Comparison of ENCODE assay signal across 23 mouse cellular contexts in the genomic region with DNA sequence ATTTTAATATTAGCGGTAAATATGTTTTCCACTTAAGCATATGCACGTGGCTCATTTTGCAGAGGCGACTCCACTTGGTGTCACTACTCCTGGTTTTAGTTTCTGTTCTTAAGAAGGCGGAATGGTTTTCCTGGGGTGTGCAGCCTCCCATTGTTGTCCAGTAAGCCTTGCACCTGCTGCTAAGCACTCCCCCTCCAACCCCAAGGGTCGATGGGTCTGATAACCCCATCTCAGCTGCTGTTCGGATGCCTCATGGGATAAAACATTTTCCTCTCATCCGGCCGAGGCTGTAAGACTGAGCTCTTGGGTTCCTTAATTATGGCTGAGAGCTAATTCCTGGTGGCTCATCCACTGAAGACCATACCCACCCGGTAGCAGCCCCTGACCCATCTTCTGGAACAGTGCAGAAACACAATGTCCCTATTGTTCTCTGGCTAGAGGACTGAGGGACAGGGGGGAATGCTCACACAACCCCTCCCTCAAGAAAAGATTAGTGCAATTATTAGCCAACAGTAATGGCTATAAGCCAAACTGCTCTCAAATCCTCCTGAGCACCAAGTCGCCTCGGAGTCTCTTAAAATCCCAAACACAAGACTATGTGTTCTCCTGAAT.
DNase-seq lines count a peak whose midpoint lies in the region; ATAC-seq and TF ChIP-seq lines count a peak whose summit lies in the region.
"Had no signal": no experiment of that assay in that cellular context is flagged by ENCODE, and none has a peak within 500 bp of the region (broad histone marks: within the 10 kb centered on the region; RNA-seq: fewer than 3 reads in every experiment).

No protein-coding gene starts in this region.

- H3K4me3 ChIP-seq in hindbrain, embryonic 12.5 days = no peak overlapping the region
- no peak overlapping the region for H3K4me3 ChIP-seq in hindbrain, postnatal 0 days (ENCODE audit: low read length)
- H3K4me3 ChIP-seq in forebrain, embryonic 13.5 days = no peak overlapping the region
- no peak overlapping the region for H3K4me3 ChIP-seq in midbrain, postnatal 0 days (ENCODE audit: low read depth, low read length)
- H3K4me3 ChIP-seq: embryonic facial prominence, embryonic 15.5 days; heart, embryonic 10.5 days; hindbrain, embryonic 13.5 days; intestine, embryonic 15.5 days; limb, embryonic 15.5 days; liver, embryonic 15.5 days; neural tube, embryonic 12.5 days had no signal

- H3K27ac ChIP-seq in hindbrain, embryonic 12.5 days = 0 out of 2 replicates have a peak overlapping the region, but pooled peaks have one; percentile 18
- H3K27ac ChIP-seq in hindbrain, postnatal 0 days = no peak overlapping the region
- H3K27ac ChIP-seq in forebrain, embryonic 13.5 days = peak overlapping the region; percentile 32
- H3K27ac ChIP-seq in midbrain, postnatal 0 days (ENCODE audit: low read depth, low read length) = no peak overlapping the region
- H3K27ac ChIP-seq: embryonic facial prominence, embryonic 15.5 days; heart, embryonic 10.5 days; hindbrain, embryonic 13.5 days; intestine, embryonic 15.5 days; limb, embryonic 15.5 days; liver, embryonic 15.5 days; neural tube, embryonic 12.5 days had no signal

- no peak for TF ChIP-seq CTCF in hindbrain, postnatal 0 days (IDR thresholded peaks at IDR 0.05; ENCODE audit: low read depth)
- no peak for TF ChIP-seq CTCF in midbrain, postnatal 0 days (IDR thresholded peaks at IDR 0.05)

- H3K9me3 ChIP-seq in hindbrain, embryonic 12.5 days (replicated peaks) = 0 out of 2 replicates have a peak, but pooled peaks cover 3% of the 10 kb centered on the region
- no peaks in the 10 kb centered on the region for H3K9me3 ChIP-seq in hindbrain, postnatal 0 days (ENCODE audit: low read length)
- no peaks in the 10 kb centered on the region for H3K9me3 ChIP-seq in forebrain, embryonic 13.5 days (replicated peaks)
- H3K9me3 ChIP-seq in midbrain, postnatal 0 days (ENCODE audit: low read length) = no peaks in the 10 kb centered on the region
- H3K9me3 ChIP-seq: embryonic facial prominence, embryonic 15.5 days; heart, embryonic 10.5 days; hindbrain, embryonic 13.5 days; intestine, embryonic 15.5 days; limb, embryonic 15.5 days; liver, embryonic 15.5 days; neural tube, embryonic 12.5 days had no signal

- no peaks in the 10 kb centered on the region for H3K27me3 ChIP-seq in hindbrain, embryonic 12.5 days
- no peaks in the 10 kb centered on the region for H3K27me3 ChIP-seq in hindbrain, postnatal 0 days (ENCODE audit: insufficient read depth, low read length)
- H3K27me3 ChIP-seq in forebrain, embryonic 13.5 days = no peaks in the 10 kb centered on the region
- H3K27me3 ChIP-seq in midbrain, postnatal 0 days (ENCODE audit: insufficient read depth, low read length) = no peaks in the 10 kb centered on the region
- H3K27me3 ChIP-seq: embryonic facial prominence, embryonic 15.5 days; hindbrain, embryonic 13.5 days; intestine, embryonic 15.5 days; limb, embryonic 15.5 days; liver, embryonic 15.5 days had no signal

- H3K4me1 ChIP-seq in hindbrain, embryonic 12.5 days = peaks cover 10% of the 10 kb centered on the region
- no peaks in the 10 kb centered on the region for H3K4me1 ChIP-seq in hindbrain, postnatal 0 days (ENCODE audit: insufficient read depth, low read length)
- peaks cover 17% of the 10 kb centered on the region for H3K4me1 ChIP-seq in forebrain, embryonic 13.5 days
- H3K4me1 ChIP-seq in midbrain, postnatal 0 days (ENCODE audit: insufficient read depth, low read length) = no peaks in the 10 kb centered on the region
- H3K4me1 ChIP-seq: heart, embryonic 10.5 days; intestine, embryonic 15.5 days; liver, embryonic 15.5 days had no signal

- 0 out of 2 replicates have a peak, but pooled peaks have one; percentile 46 for ATAC-seq in hindbrain, embryonic 12.5 days (ENCODE audit: low FRiP score)
- no peak for ATAC-seq in hindbrain, postnatal 0 days
- ATAC-seq in forebrain, embryonic 13.5 days = peak; percentile 58; the same call in 1 of the 2 replicates
- no peak for ATAC-seq in midbrain, postnatal 0 days (ENCODE audit: low FRiP score)
- ATAC-seq: activated CD4-positive, CD25-positive, alpha-beta regulatory T cell, adult 4 months; intestine, embryonic 15.5 days; lung, postnatal 0 days had no signal

- no peak overlapping the region for H3K9ac ChIP-seq in hindbrain, embryonic 12.5 days
- H3K9ac ChIP-seq in hindbrain, postnatal 0 days (replicated peaks; ENCODE audit: low read length) = no peak overlapping the region
- H3K9ac ChIP-seq in forebrain, embryonic 13.5 days = no peak overlapping the region
- no peak overlapping the region for H3K9ac ChIP-seq in midbrain, postnatal 0 days (replicated peaks; ENCODE audit: low read length, poor library complexity, severe bottlenecking)
- H3K9ac ChIP-seq: embryonic facial prominence, embryonic 15.5 days; hindbrain, embryonic 13.5 days; intestine, embryonic 15.5 days; limb, embryonic 15.5 days; liver, embryonic 15.5 days; neural tube, embryonic 12.5 days had no signal

- WGBS in hindbrain, embryonic 12.5 days = 51% methylated on average over 11 of the region's 11 CpGs
- 40% methylated on average over 11 of the region's 11 CpGs for WGBS in hindbrain, postnatal 0 days
- WGBS in forebrain, embryonic 13.5 days = 18% methylated on average over 11 of the region's 11 CpGs
- WGBS in midbrain, postnatal 0 days = 39% methylated on average over 11 of the region's 11 CpGs

- H3K36me3 ChIP-seq in hindbrain, embryonic 12.5 days = no peaks in the 10 kb centered on the region
- H3K36me3 ChIP-seq in hindbrain, postnatal 0 days (ENCODE audit: insufficient read depth, low read length) = no peaks in the 10 kb centered on the region
- no peaks in the 10 kb centered on the region for H3K36me3 ChIP-seq in forebrain, embryonic 13.5 days (ENCODE audit: poor library complexity, severe bottlenecking)
- no peaks in the 10 kb centered on the region for H3K36me3 ChIP-seq in midbrain, postnatal 0 days (ENCODE audit: insufficient read depth, low read length)
- H3K36me3 ChIP-seq: embryonic facial prominence, embryonic 15.5 days; heart, embryonic 10.5 days; hindbrain, embryonic 13.5 days; intestine, embryonic 15.5 days; limb, embryonic 15.5 days; liver, embryonic 15.5 days; neural tube, embryonic 12.5 days had no signal

- no peak overlapping the region for H3K4me2 ChIP-seq in hindbrain, embryonic 12.5 days (replicated peaks)
- no peak overlapping the region for H3K4me2 ChIP-seq in hindbrain, postnatal 0 days (ENCODE audit: low read depth, low read length)
- H3K4me2 ChIP-seq in forebrain, embryonic 13.5 days = no peak overlapping the region
- H3K4me2 ChIP-seq in midbrain, postnatal 0 days (ENCODE audit: low read depth, low read length, poor library complexity, severe bottlenecking) = no peak overlapping the region
- H3K4me2 ChIP-seq: embryonic facial prominence, embryonic 15.5 days; hindbrain, embryonic 13.5 days; intestine, embryonic 15.5 days; limb, embryonic 15.5 days; liver, embryonic 15.5 days; neural tube, embryonic 12.5 days had no signal

- DNase-seq in embryo, embryonic 10 days (ENCODE audit: low spot score) = peak; percentile 6
- no peak for DNase-seq in embryo, embryonic 11 days
- no peak for DNase-seq in hindbrain, postnatal 0 days (ENCODE audit: low spot score)
- DNase-seq in midbrain, postnatal 0 days (ENCODE audit: low spot score) = peak; percentile 5
- no peak for DNase-seq in cerebellum, adult 9-11 months
- no peak for DNase-seq in ovary, postnatal 10 days (ENCODE audit: low spot score)
- DNase-seq: adrenal gland, postnatal 14 days; cerebellum, adult 11-12 months; cerebellum, postnatal 36 days; heart, postnatal 10 days; spleen, adult 18-20 months; thymus, postnatal 36 days had no signal

Comparison
In these comparisons a context has a peak if more than half of its experiments do, and no peak if none do; other contexts are left out.
1. DNase-seq: peak in embryo, embryonic 10 days (single experiment) and midbrain, postnatal 0 days (single experiment); none in embryo, embryonic 11 days (single experiment), hindbrain, postnatal 0 days (single experiment), cerebellum, adult 9-11 months (single experiment) and ovary, postnatal 10 days (single experiment).
2. ATAC-seq: peak in hindbrain, embryonic 12.5 days (single experiment) and forebrain, embryonic 13.5 days (single experiment); none in hindbrain, postnatal 0 days (single experiment) and midbrain, postnatal 0 days (single experiment).
3. H3K27ac ChIP-seq: peak in hindbrain, embryonic 12.5 days (single experiment) and forebrain, embryonic 13.5 days (single experiment); none in hindbrain, postnatal 0 days (single experiment) and midbrain, postnatal 0 days (single experiment).